Mouse (Mus musculus) G1E (cell line): ENCODE results near the gene Spata5. TPM values are rescaled to one million over a fixed set of nuclear protein-coding genes. Genes with fewer than 3 reads are reported as not detected.

Experiments used
- ATAC-seq: 2 replicates; pipeline ENCODE4 v1.8.0; 2016; ENCODE audit warnings: mild to moderate bottlenecking; ENCODE audit not compliant: insufficient number of reproducible peaks, poor library complexity, low FRiP score, severe bottlenecking; ENCODE audit errors: extremely low read depth
- DNase-seq: peaks from one replicate; pipeline ENCODE4 v3.0.0; 2012; ENCODE audit warnings: low spot score
- H3K27me3 ChIP-seq: 2 replicates; pipeline ENCODE4 v1.6.1; 2012; ENCODE audit warnings: mild to moderate bottlenecking, low read length, inconsistent platforms; ENCODE audit not compliant: insufficient read depth
- H3K36me3 ChIP-seq: replicated peaks from 2 replicates; pipeline ENCODE3; 2012; ENCODE audit warnings: mild to moderate bottlenecking, inconsistent platforms
- H3K4me1 ChIP-seq: 2 replicates; pipeline ENCODE4 v1.6.1; 2012; ENCODE audit warnings: low read depth, low read length, inconsistent platforms, mixed read lengths; ENCODE audit not compliant: insufficient read depth
- H3K4me3 ChIP-seq: 2 replicates; pipeline ENCODE4 v1.5.1; 2012; ENCODE audit warnings: low read depth, mild to moderate bottlenecking, inconsistent platforms, low read length, moderate library complexity, mixed read lengths
- H3K9me3 ChIP-seq: replicated peaks from 2 replicates; pipeline ENCODE4 v1.6.1; 2012; ENCODE audit warnings: inconsistent platforms
- CTCF ChIP-seq: IDR thresholded peaks from 2 replicates; pipeline ENCODE4 v1.5.1; 2012; ENCODE audit warnings: low read depth, low read length, inconsistent platforms, mixed read lengths
- GATA1 ChIP-seq: IDR thresholded peaks from 2 replicates; pipeline ENCODE4 v1.6.1; 2012; ENCODE audit warnings: borderline replicate concordance, low read length, inconsistent platforms, mixed read lengths
- GATA2 ChIP-seq: IDR thresholded peaks from 2 replicates; pipeline ENCODE4 v1.6.1; 2012; ENCODE audit warnings: low read depth, low read length, inconsistent platforms, borderline replicate concordance
- POLR2AphosphoS5 ChIP-seq: IDR thresholded peaks from 2 replicates; pipeline ENCODE4 v1.6.1; 2012; ENCODE audit warnings: low read depth, low read length, inconsistent platforms; ENCODE audit not compliant: insufficient replicate concordance
- TAL1 ChIP-seq: conservative IDR thresholded peaks from 2 replicates; pipeline ENCODE4 v1.6.1; 2012; ENCODE audit warnings: low read depth, low read length, inconsistent platforms, mixed read lengths
- polyA plus RNA-seq: library from polyadenylated mRNA; stranded (reverse); fragments of >175 nt; gene quantifications from 2 replicates; pipeline ENCODE4 v1.2.3, GENCODE M21; 2012
- total RNA-seq, 2 experiments: library from RNA; stranded (forward) in 1 of 2; stranded (reverse) in 1 of 2; fragments of 200-1000 nt in 1 of 2; fragments of >200 nt in 1 of 2; fragmentation: Nextera tagmentation in 1 of 2; gene quantifications; 2 replicates each; pipeline ENCODE4 v1.2.3; 2014 to 2017

The Spata5 gene
- total and polyA plus RNA-seq, 3 experiments: 16.2 to 175 (median 56.8) TPM

GRCm38 (mm10) chr3:37379930-37380881, 39.5 kb upstream of the Spata5 start:
- Histone ChIP-seq H3K4me1 (peaks cover 14% of the 10 kb centered on the region; the same call in 1 of the 2 replicates), H3K9me3 (no peaks in the 10 kb centered on the region), H3K36me3 (no peaks in the 10 kb centered on the region), H3K27me3 (peaks cover 10% of the 10 kb centered on the region), H3K4me3 (no peak overlapping the region)
- TF ChIP-seq GATA1 (no peak), GATA2 (no peak), CTCF (no peak), POLR2AphosphoS5 (no peak), TAL1 (no peak)
- DNase-seq (no peak), ATAC-seq (no peak)

DNA sequence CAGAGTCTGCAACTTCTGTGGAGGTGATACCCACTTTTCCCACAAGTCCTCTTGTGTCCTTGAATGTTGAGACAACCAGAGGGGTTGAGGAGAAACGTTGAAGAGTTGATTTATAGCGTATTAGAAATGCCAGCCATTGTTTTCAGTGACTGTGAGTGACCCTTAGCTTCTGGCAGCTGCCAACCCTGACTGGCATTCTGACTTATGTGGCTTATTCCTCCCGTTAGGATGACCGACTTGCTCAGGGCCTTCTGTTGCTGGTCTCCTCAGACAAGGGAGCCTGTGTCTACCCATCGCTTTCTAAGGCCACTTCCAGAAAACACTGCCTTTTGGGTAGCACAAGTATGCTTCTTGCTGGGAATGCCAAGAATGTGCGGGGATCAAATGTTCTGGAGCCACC, 38.2 kb upstream of the Spata5 start:
- TF ChIP-seq TAL1 (no peak), GATA1 (no peak), GATA2 (no peak), POLR2AphosphoS5 (no peak), CTCF (no peak)
- no peak overlapping the region for H3K4me3 ChIP-seq
- no peak for ATAC-seq
- DNase-seq: no peak
- no peaks in the 10 kb centered on the region for H3K36me3 ChIP-seq
- peaks cover 14% of the 10 kb centered on the region; the same call in 1 of the 2 replicates for H3K4me1 ChIP-seq
- no peaks in the 10 kb centered on the region for H3K9me3 ChIP-seq
- H3K27me3 ChIP-seq: peaks cover 10% of the 10 kb centered on the region

- H3K9me3 ChIP-seq: no peaks in the 10 kb centered on the region
- peaks cover 10% of the 10 kb centered on the region; the same call in 1 of the 2 replicates for H3K4me1 ChIP-seq
- ATAC-seq (no peak), DNase-seq (no peak)
- H3K4me3 ChIP-seq: no peak overlapping the region
- H3K36me3 ChIP-seq: no peaks in the 10 kb centered on the region
- H3K27me3 ChIP-seq: peaks cover 12% of the 10 kb centered on the region
- TF ChIP-seq CTCF (no peak), GATA2 (no peak), GATA1 (no peak), POLR2AphosphoS5 (no peak), TAL1 (no peak)
Measured at GRCm38 (mm10) chr3:37383096-37383765, 36.5 kb upstream of the Spata5 start.

GRCm38 (mm10) chr3:37387310-37387709, 32.4 kb upstream of the Spata5 start:
- Histone ChIP-seq H3K4me3 (no peak overlapping the region), H3K36me3 (no peaks in the 10 kb centered on the region), H3K4me1 (peaks cover 2% of the 10 kb centered on the region; the same call in 1 of the 2 replicates), H3K27me3 (peaks cover 10% of the 10 kb centered on the region), H3K9me3 (no peaks in the 10 kb centered on the region)
- no peak for DNase-seq
- TF ChIP-seq GATA1: no peak
- no peak for TF ChIP-seq POLR2AphosphoS5
- TF ChIP-seq CTCF: no peak
- no peak for TF ChIP-seq TAL1
- no peak for TF ChIP-seq GATA2
- no peak for ATAC-seq

GRCm38 (mm10) chr3:37396930-37397608, 22.6 kb upstream of the Spata5 start:
- Histone ChIP-seq H3K4me3 (no peak overlapping the region), H3K36me3 (no peaks in the 10 kb centered on the region), H3K27me3 (peaks cover 5% of the 10 kb centered on the region), H3K9me3 (no peaks in the 10 kb centered on the region), H3K4me1 (peaks cover 5% of the 10 kb centered on the region; the same call in 1 of the 2 replicates)
- DNase-seq (no peak), ATAC-seq (no peak)
- TF ChIP-seq TAL1: no peak
- TF ChIP-seq CTCF: no peak
- TF ChIP-seq GATA1: no peak
- no peak for TF ChIP-seq GATA2
- TF ChIP-seq POLR2AphosphoS5: no peak

- H3K27me3 ChIP-seq: peaks cover 5% of the 10 kb centered on the region
- H3K4me3 ChIP-seq: no peak overlapping the region
- ATAC-seq (no peak), DNase-seq (no peak)
- TF ChIP-seq GATA2: no peak
- TF ChIP-seq GATA1: no peak
- no peak for TF ChIP-seq CTCF
- TF ChIP-seq TAL1: no peak
- TF ChIP-seq POLR2AphosphoS5: no peak
- no peaks in the 10 kb centered on the region for H3K36me3 ChIP-seq
- no peaks in the 10 kb centered on the region for H3K9me3 ChIP-seq
- H3K4me1 ChIP-seq: peaks cover 5% of the 10 kb centered on the region; the same call in 1 of the 2 replicates
Measured at GRCm38 (mm10) chr3:37397646-37398045, 22.1 kb upstream of the Spata5 start.
